Mouse (Mus musculus): ENCODE measurements at regions not wholly inside any gene's neighbourhood (a gene's known extent, or its start where the extent isn't known, plus 50 kb on each side); places are given as distances from the start of the nearest gene placed in this dataset.

DNA sequence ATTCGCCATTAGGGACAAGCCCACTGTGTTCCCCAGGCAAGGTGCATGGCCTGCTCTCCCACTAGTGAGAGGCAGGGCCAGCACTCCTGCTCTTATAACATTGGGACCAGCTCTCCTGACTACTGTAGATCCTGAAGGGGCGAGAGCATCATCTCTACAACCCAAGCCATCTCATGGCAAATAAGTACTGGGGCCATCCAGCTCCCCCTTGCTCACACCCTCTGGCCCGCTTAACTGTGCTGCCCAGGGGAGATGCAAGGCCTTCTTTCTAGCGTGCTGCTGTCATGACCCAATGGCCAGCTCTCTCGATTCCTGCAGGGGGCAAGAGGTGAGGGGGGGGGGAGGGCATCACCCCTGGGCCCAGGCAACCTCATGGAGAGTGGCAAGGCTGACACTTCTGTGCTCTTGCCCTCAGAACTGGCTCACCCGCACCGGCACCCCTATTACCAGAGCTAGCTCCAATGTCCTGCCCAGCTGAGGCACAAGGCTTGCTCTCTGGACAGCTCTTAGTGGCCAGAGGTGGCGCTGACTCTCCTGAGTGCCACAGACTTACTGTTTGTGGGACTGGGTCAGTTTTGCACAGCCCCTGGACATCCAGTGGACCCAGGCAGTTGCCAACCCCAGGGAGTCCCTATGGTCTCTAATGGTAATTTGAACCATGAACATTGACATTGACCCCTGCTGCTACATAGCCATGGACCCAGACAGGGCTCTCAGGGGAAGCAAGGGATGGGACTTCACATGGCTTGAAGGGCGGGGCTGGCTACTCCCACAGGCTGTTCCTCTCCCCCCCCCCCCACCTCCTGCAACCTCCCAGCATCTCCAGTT is 448.2 kb downstream of the Tdrd3 start:
- DNase-seq (ENCODE audit: low spot score in 2 of 2) = no peak

DNA sequence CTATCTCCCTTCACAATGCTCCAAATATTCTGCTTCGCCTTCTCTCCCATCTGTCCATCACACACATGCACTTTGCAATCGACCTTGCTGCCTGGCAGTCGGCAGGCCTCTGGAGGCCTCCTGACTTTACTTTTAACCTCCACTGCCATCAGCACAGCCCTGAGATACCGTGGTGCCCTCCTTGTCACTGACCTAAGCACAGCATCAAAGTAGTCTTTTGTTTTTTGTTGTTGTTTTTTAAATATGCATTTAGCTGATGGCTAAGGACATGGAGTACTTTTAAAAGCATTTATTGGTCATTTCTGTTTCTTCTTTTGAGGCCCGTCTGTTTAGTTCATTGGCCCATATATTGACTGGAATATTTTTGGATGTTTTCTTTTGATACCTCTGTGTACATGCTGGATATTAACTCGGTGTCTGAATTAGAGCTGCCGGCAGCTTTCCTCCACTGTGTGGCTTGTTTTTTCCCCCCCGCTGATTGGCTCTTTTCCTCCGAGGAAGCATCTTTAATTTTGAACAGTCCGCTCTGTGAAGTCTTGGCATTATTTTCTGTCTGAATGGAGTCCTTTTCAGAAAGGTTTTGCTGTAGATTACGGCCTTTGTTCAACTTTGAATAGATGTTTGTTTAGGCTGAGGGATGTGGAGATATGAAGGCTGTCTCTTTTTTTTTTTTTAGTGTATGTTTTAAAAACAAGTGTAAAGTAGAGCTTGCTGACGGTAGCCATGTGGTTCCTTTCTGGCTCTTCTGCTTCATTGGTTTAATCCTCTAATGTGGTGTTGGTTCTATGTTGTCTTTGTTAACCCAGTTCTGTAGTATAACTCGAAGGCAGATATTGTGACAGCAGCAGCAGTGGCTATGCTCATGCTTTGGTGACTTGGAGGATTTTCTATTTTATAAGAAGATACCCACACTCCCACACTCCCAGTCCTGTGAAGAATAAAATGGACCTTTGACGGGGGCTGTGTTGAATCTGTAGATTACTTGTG is 449.1 kb downstream of the Tdrd3 start:
- no peak for DNase-seq (ENCODE audit: low spot score in 2 of 2)

DNA sequence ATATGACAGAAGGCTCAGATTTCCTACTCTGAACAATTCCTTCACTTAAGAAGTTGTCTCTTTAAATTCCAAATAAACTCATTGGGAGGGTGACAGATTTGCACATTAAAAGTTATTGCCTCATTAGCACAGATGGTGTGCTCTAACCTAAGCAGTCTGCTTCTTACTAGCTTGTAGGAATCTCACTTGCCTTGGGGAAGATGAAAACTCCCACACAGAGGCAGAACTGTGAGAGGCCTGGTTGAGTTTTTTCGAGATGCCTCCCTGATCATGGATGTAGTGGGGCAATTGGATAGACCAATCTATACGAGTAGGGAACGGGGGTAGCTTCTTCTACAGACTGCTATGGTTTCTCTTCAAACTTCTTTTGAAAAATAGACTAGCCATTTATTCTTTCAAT is 485.3 kb downstream of the Tdrd3 start:
- no peak for DNase-seq (ENCODE audit: low spot score in 2 of 2)

DNA sequence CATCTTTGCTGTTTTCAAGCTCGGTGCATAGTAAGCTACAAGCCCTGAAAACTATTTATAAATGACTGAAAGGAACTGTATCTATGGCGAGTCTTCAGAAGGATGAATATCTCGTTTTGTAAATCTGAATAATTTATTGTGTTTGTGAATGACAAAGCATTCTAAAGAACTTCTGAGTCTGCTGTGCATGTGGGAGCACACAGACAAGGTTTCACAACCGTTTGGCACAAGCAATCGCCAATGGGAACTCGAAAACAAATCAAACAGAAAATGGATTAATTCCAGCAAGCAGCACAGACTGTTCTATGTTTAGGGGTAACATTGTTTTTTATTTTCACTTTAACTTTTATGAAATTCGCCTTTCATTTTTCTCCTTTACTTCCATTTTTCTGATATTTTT is 486.0 kb downstream of the Tdrd3 start:
- no peak for DNase-seq (ENCODE audit: low spot score in 2 of 2)
